In genomic region chr10:10252540-10253318, GRCm38 (mm10) we compare ENCODE assay signal across 10 mouse cellular contexts.
DNase-seq lines count a peak whose midpoint lies in the region; ATAC-seq lines count a peak whose summit lies in the region.
"Had no signal": no experiment of that assay in that cellular context is flagged by ENCODE, and none has a peak within 500 bp of the region (broad histone marks: within the 10 kb centered on the region; RNA-seq: fewer than 3 reads in every experiment).

No protein-coding gene starts in this region.

- H3K27ac ChIP-seq in forebrain, embryonic 13.5 days: no peak overlapping the region
- no peak overlapping the region for H3K27ac ChIP-seq in forebrain, embryonic 12.5 days
- H3K27ac ChIP-seq: liver, embryonic 13.5 days had no signal

- H3K36me3 ChIP-seq in forebrain, embryonic 13.5 days (ENCODE audit: poor library complexity, severe bottlenecking): no peaks in the 10 kb centered on the region
- no peaks in the 10 kb centered on the region for H3K36me3 ChIP-seq in forebrain, embryonic 12.5 days (replicated peaks)
- H3K36me3 ChIP-seq: liver, embryonic 13.5 days had no signal

- peak; percentile 80 for DNase-seq in 3T3-L1 (ENCODE audit: low read depth, low spot score)
- DNase-seq in cerebellum, adult 11 months: peak; percentile 12
- peak; percentile 15 for DNase-seq in layer of hippocampus, adult 9-10 months (ENCODE audit: low spot score)
- no peak for DNase-seq in lung, postnatal 10 days
- DNase-seq in gastrocnemius, postnatal 36 days: no peak
- DNase-seq: liver, embryonic 13.5 days had no signal

- 0 out of 2 replicates have a peak, but pooled peaks have one; percentile 55 for ATAC-seq in forebrain, embryonic 13.5 days
- ATAC-seq in forebrain, embryonic 12.5 days (ENCODE audit: low FRiP score): no peak
- no peak for ATAC-seq in monocyte, adult 5-6 weeks (replicated peaks; ENCODE audit: insufficient number of reproducible peaks, low FRiP score, low TSS enrichment, poor library complexity, severe bottlenecking)
- ATAC-seq: intestine, embryonic 16.5 days had no signal

- no peak overlapping the region for H3K4me2 ChIP-seq in forebrain, embryonic 13.5 days
- H3K4me2 ChIP-seq in forebrain, embryonic 12.5 days: no peak overlapping the region
- H3K4me2 ChIP-seq: liver, embryonic 13.5 days had no signal

- 82% methylated on average over 8 of the region's 8 CpGs for WGBS in forebrain, embryonic 13.5 days
- 82% methylated on average over 8 of the region's 8 CpGs for WGBS in forebrain, embryonic 12.5 days

- no peaks in the 10 kb centered on the region for H3K4me1 ChIP-seq in forebrain, embryonic 13.5 days
- no peaks in the 10 kb centered on the region for H3K4me1 ChIP-seq in forebrain, embryonic 12.5 days
- H3K4me1 ChIP-seq: liver, embryonic 13.5 days had no signal

- no peaks in the 10 kb centered on the region for H3K9me3 ChIP-seq in forebrain, embryonic 13.5 days (replicated peaks)
- no peaks in the 10 kb centered on the region for H3K9me3 ChIP-seq in forebrain, embryonic 12.5 days
- H3K9me3 ChIP-seq: liver, embryonic 13.5 days had no signal

- H3K9ac ChIP-seq in forebrain, embryonic 13.5 days: no peak overlapping the region
- H3K9ac ChIP-seq in forebrain, embryonic 12.5 days: no peak overlapping the region
- H3K9ac ChIP-seq: liver, embryonic 13.5 days had no signal

- H3K27me3 ChIP-seq in forebrain, embryonic 13.5 days: no peaks in the 10 kb centered on the region
- no peaks in the 10 kb centered on the region for H3K27me3 ChIP-seq in forebrain, embryonic 12.5 days
- H3K27me3 ChIP-seq: liver, embryonic 13.5 days had no signal

- intact Hi-C loops in gastrocnemius, postnatal 36 days (cut with DNase I): no loop called here

- H3K4me3 ChIP-seq in forebrain, embryonic 13.5 days: no peak overlapping the region
- H3K4me3 ChIP-seq in forebrain, embryonic 12.5 days (replicated peaks): no peak overlapping the region
- H3K4me3 ChIP-seq: liver, embryonic 13.5 days had no signal

Comparison
In these comparisons a context has a peak if more than half of its experiments do, and no peak if none do; other contexts are left out.
1. DNase-seq: peak in 3T3-L1 (single experiment), cerebellum, adult 11 months (single experiment) and layer of hippocampus, adult 9-10 months (single experiment); none in lung, postnatal 10 days (single experiment) and gastrocnemius, postnatal 36 days (0 of 2).